Mouse (Mus musculus) adrenal gland, postnatal 4 days (tissue): ENCODE results near the gene Tas1r1. TPM values are rescaled to one million over a fixed set of nuclear protein-coding genes. Genes with fewer than 3 reads are reported as not detected.

Source experiments
- DNase-seq, 2 experiments: peaks; one replicate each; pipeline ENCODE4 v3.0.0; 2021 to 2022; ENCODE audit warnings: low spot score in 2 of 2, mixed read lengths in 2 of 2
- long read RNA-seq, 2 experiments: library from polyadenylated mRNA; stranded (forward); transcript quantifications; one replicate each; pipeline ENCODE4 v2.0.0; 2021
- total RNA-seq, 2 experiments: library from RNA; stranded (reverse); gene quantifications; 2 replicates each; pipeline ENCODE4 v1.2.3; 2021

Gene Tas1r1
- total RNA-seq, result under 1 TPM; 0.25 to 0.37 TPM
- long read RNA-seq, experiment 1, partial matches to known transcripts, result 0 of 1 reads
- long read RNA-seq, experiment 1, other reads (novel, unspliced or antisense), result 1 of 1 reads
- long read RNA-seq, experiment 2, partial matches to known transcripts, result 0 of 1 reads
- long read RNA-seq, experiment 2, other reads (novel, unspliced or antisense), result 0 of 1 reads

DNA sequence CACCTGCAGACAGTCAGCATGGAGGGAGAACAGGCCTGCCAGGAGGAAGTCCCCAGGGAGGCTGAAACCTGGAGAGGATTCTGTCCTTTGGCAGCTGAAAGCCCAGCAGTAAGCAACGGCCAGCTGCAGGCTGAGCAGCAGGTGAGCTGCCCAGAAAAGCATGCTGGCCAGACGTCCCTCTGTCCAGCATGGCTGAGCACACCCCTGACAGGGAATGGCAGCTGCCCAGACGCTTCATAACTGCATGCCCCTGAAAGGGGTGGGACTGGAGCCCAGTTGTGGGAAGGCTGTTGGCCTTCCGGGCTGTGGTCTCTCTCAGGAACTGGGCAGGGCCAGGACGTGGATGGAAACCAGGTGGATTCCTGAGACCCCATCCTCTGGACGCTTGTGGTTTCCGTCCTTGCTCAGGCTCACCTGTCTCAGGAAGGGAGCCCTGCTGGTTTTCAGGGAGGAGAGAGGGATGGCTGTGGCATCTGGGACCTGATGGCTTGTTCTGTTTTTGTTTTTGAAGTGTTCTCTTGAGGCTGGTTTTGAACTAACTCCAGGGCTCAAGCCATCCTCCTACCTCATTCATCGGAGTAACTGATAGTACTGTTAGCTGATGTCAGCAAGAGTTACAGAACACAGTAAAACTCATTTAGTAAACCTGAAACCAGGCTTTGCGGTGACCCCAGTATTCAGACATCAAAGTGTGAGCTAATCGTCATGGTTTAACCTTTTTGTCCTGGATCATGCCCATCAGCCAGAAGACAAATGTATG, at the start of gene Tas1r1:
Gene Tas1r1, minus strand, starts transcription at position 344 of the 760 bp plus-strand sequence.
- no peak for DNase-seq

DNA sequence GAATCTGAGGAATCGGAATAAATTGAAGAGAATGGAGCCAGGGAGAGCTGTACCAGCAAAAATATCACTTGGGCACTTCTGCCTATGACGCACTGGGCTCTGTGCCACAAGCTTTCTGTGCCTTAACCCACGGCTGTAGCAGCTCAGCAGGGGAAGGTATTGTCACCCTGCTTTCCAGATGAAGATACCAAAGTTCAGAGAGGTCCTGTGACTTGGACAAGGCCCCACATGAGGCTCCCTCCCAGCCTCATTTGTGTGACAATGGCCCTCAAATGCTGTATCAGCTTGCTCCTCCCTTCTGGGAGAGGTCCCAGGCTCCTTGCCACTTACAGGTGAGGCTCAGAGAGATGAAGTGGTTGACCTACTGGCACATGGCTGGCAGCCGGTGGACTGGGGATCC, 49.8 kb upstream of the Tas1r1 start:
- no peak for DNase-seq

DNA sequence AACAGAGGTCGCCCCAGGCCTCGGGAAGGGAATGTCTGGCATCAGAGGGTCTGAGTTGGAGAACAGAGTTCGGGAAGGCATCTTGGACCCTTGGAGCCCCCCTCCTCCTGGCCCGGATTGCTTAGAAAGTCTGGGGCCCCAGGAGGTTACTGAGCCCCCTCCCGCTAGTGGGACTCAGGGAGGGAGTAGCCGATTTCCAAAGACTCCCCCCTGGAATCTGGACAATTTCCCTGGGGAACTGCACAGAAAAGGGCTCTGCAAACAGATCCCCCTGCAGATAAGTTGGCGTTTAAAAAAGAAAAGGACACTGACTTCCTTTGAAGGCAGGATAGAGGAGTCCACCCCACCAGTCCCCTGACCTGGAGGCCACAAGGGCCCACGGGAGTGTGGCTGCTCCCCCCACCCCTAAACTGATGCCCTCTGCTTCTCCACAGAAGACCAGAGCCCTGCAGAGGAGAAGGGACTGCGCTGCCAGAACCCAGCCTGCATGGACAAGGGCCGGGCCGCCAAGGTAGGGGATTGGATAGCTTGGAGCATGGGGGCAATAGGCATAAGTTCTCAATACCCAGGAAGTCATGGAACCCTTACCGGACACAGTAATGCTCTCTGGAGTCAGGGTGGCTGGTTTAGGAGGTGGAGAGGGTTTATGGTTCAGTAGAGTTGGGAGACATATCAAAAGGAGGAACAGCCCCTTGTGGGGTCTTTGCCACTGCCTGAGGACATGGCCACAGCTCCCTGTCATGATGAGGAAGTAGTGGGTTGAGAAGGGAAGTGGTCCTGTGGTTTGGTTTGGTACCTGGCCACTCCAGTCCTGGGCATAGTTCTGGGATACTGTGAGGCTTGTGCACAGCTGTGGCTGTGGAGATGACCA, 49.1 kb upstream of the Tas1r1 start:
- no peak for DNase-seq

- DNase-seq, result no peak
Measured at GRCm38 (mm10) chr4:152086505-152087210, 48.3 kb upstream of the Tas1r1 start.

GRCm38 (mm10) chr4:152084616-152085015, 46.2 kb upstream of the Tas1r1 start:
- no peak for DNase-seq

DNA sequence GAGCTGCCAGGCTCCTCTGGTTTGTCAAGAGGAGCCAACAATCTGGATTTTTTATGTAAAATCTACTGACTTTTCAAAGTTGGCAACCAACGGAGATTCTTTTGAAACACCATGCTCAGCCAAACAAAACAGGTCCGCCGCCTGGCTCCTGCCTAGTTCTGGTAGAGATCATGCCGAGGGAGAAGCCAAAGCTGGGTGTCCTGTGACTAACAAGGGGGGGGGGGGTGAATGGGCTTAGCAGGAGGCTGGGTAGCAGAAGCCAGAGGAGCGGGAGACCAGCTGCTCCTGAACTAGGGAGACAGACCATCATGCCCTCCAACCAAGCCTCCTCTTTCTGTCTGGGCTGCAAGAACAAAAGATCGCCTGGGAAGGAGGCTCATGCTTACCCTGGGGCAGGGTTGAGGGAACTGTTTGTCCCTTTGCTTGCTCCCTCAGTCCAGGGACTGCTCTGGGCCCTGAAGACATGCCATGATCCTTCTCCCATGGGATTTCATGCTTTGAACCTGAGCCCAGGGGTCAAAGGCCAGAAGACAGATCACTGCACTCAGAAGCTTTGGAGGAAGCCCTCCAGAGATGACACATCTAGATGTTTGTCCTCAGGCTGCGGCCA, 45.3 kb upstream of the Tas1r1 start:
- no peak for DNase-seq

DNA sequence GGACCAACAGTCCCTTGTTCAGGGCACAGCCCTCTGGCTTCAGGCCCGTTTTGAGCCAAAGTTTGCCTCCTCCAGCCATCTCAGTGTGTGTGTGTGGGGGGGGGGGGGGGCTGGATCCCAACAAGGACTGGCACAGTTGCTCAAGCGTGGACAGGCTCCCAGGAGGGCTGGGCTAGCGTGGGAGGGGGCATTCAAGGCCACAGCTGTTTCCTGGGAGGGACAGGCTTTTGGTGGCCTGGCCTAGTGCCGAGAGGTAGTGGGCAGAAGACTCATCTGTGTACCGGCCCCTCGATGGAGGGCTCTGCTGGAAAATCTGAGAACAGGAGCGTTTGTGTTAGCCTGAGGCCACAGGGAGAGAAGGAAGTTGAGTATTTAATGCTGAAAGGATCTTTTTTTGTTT, 41.6 kb upstream of the Tas1r1 start:
- DNase-seq, result no peak

- no peak for DNase-seq
Measured at GRCm38 (mm10) chr4:152079261-152079660, 40.9 kb upstream of the Tas1r1 start.

DNA sequence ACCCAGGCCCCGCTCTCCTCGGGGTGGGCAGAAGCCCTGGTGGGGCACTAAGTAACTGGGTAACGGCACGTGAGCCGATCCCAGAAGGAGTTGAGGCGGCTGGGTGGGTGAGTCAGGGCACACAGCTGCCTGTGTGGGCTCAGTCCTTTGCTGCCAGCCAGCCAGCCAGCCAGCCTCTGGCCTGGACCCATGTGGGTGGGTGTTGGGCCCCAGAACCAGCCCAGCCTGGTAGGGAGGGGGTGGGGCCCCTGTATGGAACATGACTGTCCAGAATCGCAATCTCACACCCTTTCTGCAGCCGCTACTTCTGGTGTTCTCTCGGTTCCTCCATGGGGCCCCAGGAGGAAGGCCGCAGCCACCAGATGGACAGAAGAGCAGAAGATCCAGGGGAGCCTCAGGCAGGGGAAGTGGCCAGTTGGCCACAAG, 39.8 kb upstream of the Tas1r1 start:
- no peak for DNase-seq

DNA sequence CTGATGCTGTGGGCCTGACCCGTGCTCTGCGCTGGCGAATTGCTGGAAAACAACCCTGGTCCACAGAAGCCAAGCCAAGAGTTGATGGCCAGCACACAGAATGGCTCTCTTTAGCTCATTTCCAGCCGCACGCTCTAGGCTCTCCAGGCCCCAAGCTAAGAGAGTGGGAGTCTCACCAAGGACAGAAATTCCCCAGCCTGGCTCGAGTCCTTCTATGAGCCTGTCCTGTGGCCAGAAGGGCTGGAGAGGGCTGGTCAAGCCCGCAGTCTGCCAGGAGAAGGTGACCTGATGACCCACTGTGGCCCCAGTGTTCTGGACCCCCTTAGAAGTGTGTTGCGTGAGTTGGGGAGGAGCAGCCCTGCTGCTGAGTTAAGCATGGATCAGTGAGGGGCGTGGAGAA, 38.8 kb upstream of the Tas1r1 start:
- DNase-seq, result no peak

DNA sequence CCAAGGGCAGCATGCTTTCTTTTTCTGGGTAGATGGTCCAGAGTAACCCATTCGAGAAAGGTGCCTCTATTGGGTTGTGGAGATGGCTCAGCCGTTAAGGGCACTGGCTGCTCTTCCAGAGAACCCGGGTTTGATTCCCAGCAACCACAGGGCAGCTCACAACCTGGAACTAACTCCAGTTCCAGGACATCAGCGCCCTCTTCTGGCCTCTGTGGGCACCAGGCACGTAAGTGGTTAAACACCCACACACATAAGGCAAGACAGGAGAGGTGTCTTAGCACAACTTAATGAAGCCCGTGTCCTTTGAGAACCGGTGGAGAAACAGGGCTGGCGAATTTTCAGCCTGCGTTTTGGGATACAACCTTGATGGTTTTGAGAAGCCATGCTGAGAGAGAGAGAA, 36.2 kb upstream of the Tas1r1 start:
- no peak for DNase-seq

DNA sequence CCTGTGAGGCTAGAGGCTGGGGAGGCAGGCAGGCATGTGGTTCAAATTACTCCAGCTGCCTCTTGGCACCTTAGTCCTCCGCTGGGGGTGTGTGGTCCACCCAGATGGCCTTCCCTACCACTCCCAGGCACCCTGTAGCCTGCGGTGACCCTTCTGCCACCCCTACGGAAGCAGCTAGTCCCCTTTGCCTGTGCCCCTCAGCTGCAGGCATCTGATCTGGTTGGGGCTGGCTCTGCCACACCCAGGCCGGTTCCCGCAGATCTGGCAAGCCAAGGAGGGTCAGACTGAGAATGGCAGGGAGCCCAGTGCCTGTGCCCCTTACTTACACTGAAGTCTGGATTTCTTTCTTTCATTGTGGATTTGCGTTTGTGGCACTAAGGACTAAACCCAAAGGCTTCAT, 35.3 kb upstream of the Tas1r1 start:
- DNase-seq, result no peak

DNA sequence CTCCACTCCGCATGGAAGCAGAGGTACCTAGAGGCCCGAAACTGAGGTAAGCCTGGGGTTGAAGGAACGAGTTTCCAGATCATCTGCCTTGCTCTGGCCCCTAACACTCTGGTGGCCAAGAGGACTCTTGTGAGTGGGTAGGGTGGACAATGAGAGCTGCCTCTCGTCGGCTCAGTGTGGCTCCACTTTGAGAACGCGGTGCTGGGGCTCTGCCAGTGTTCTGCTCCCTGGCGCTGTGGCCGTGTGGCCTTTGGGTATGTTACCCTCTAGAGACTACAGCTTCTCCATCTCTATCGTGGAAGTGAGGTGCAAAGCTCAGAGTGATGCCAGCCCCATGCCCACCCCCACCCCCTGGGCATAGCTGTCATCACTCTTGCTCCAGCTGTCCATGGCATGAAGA, 34.3 kb upstream of the Tas1r1 start:
- DNase-seq, result no peak

GRCm38 (mm10) chr4:152072121-152072601, 33.8 kb upstream of the Tas1r1 start, which contains the start of gene Plekhg5:
Gene Plekhg5 (plus strand): TSS chr4:152072498.
- DNase-seq, result no peak

GRCm38 (mm10) chr4:152070494-152071396, 32.4 kb upstream of the Tas1r1 start:
- DNase-seq, result no peak

DNA sequence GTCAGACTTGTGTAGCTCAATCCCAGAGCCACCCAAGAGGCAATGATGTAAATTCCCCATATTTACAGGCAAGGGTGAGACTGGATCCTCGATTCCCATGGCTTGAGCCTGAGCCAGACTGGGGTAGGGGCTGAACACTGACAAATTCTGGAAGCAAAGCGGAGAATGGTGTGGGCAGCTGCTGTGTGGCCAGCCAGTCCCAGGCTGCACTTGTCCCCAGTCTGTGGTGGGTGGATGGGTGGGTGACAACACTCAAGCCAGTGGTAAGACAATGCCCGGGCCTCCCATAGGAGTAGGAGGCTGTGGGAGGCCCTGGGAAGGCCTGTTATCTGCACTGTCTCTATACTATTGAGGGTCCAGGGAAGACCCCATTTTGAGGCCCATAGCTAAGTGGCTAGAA, 30.9 kb upstream of the Tas1r1 start:
- no peak for DNase-seq

- DNase-seq, result no peak
Measured at GRCm38 (mm10) chr4:152068166-152068724, 29.9 kb upstream of the Tas1r1 start.

DNA sequence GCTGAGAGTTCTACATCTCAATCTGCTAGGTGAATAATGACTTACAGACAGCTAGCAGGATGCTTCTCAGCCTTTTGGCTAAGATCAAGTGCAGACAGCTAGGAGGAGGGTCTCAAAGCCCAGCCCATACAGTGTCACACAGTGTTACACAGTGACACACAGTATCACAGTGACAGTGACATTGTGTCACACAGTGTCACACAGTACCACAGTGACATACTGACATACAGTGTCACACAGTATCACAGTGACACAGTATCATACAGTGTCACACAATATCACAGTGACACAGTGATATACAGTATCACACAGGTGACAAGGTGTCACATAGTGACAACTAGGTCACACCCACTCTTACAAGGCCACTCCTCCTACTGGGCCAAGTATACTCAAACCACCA, 28.9 kb upstream of the Tas1r1 start:
- no peak for DNase-seq

DNA sequence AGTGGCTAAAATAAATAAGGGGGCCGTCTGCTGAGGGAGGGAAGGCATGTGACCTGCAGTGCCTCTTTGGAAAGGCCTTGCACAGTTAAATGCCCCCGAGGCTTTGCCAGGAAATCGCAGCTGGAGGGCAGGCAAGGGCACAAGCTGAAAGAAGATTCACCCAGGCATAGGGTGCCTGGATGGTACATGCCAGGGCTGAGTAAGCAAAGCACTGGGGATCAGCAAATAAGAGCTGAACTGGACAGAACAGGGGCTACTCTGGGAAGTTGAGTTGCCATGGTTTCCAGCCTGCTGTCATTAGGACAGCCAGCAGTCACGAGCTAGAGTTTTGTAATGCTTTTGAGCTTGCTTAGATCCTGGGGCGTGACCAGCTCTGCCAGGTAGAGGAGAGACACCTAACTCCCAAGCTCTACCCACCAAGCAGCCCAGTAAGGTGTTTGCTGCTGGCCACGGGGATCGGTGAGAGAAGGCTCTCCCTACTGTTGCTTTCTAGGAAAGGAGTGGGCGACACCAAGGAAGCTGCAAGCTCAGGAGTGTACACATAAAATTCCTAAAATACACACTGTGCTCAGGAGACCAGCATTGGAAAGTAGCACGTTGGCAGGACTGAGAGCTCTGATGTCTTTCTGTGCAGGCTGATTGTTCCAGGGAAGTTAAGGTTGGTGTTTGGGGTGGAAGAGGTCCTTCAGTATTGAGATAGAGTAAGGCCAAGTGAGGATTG, 24.2 kb upstream of the Tas1r1 start:
- no peak for DNase-seq
